Mouse (Mus musculus): ENCODE measurements around the gene Pls3.

DNA sequence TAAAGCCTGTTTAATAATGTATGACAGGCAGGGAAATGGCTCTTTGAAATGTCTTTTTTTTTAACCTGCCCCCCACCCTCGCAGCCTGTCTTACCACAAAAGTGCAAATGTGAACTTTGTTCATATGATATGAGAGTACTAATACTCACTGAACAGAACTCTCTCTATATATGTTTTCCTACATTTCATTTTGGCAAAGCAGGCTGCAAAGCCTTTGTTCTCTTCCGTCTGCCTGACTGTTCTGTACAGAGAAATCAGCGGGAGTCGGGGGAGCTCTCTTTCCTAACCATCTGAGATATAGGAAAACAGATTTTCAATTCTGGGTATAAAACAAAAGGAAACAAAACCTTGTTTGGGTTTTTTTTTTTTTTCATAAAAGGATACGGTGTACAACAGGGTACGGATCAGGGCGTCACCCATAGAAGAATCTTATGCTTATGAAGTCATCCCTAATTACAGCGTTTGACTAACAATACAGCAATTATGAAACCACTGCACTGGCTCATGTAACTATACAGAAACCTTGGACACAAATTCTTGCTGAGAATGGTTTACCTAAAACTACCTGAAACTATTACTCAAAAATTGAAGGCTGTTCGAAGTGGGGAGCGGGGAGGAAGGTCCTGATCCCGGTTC lies 41.9 kb downstream of the Pls3 start:
- TF ChIP-seq CTCF (IDR thresholded peaks at IDR 0.05; ENCODE audit: borderline replicate concordance, extremely low read depth, insufficient read depth, insufficient read length) (no peak), POLR2A (IDR thresholded peaks at IDR 0.05; ENCODE audit: borderline replicate concordance, extremely low read depth, insufficient read depth, insufficient read length, poor library complexity, severe bottlenecking) (no peak)
